Mouse (Mus musculus): ENCODE data around the gene Olfml2b. TPM values are rescaled to one million over a fixed set of nuclear protein-coding genes. Genes with fewer than 3 reads are reported as not detected.

The Olfml2b gene
- polyA plus RNA-seq, 1 experiment, result 4.3 TPM

DNA sequence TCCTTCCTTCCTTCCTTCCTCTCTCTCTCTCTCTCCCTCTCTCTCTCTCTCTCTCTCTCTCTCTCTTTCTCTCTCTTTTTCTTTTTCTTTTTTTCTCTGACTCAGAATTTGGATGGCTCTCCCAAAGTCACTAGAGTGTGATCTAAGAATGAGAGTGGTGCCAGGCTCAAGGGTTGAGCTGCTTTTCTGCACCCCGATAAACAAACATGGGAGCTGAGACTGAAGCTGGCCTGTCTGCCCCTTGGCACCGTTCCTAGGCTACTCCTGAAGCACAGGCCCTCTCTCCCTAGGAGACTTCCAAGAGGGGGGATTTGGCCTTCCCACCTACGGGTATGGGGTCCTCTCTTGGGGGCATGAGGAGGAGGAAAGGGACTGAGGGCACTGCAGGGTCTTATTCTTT, 54.4 kb downstream of the Olfml2b start:
- Histone ChIP-seq H3K27ac (replicated peaks; ENCODE audit: low read depth, low read length) (no peak overlapping the region), H3K4me3 (ENCODE audit: insufficient read depth, low read depth, low read length) (no peak overlapping the region), H3K4me1 (ENCODE audit: control insufficient read depth, insufficient read depth, insufficient read length, low read length) (peaks cover 9% of the 10 kb centered on the region)

DNA sequence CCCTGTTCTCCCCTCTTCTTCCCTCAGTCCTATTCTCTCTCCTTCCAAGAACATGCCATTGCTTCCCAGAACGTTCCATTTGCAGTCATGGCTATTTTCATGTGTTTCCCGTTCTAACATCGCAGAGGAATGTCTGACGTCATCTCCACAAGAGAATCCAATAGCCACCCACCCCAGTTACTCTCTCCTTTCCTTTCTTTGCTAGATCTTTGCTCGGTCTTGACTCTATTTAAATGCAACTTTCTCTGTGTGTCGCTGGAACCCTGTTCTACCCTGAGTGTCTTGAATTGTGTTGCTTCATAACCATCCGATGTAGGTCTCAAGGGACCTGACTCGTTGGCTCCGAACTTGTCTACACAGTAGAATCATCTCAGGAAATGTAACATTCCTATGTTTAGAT, 55.2 kb downstream of the Olfml2b start:
- Histone ChIP-seq H3K4me3 (ENCODE audit: insufficient read depth, low read depth, low read length) (no peak overlapping the region), H3K4me1 (ENCODE audit: control insufficient read depth, insufficient read depth, insufficient read length, low read length) (peaks cover 9% of the 10 kb centered on the region), H3K27ac (replicated peaks; ENCODE audit: low read depth, low read length) (peak overlapping the region; percentile 51; the same call in 1 of the 2 replicates)

DNA sequence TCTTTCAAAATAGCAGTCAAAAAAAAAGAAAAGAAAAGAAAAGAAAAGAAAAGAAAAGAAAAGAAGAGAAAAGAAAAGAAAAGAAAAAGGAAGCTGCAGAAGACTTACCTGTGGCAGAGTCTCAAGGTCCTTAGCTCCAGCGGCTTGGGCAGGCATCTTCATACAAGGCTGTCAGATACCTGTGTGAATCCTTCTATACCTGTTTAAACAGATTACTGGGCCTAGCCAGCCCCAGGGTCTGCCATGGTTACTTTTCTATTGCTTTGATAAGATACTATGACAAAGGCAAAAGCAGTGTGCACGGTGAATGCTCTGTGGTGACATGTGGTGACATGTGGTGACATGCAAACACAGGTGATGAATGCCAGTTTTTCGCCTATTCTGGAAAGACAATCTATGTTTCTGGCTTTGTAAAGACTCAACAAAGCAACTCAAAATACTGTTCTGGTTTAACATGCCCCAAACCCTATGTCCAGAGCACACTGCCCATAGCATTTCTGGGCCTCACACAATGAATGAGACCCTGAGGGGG, 56.2 kb downstream of the Olfml2b start:
- no peak overlapping the region for H3K4me3 ChIP-seq (ENCODE audit: insufficient read depth, low read depth, low read length)
- peaks cover 4% of the 10 kb centered on the region for H3K4me1 ChIP-seq (ENCODE audit: control insufficient read depth, insufficient read depth, insufficient read length, low read length)
- no peak overlapping the region for H3K27ac ChIP-seq (replicated peaks; ENCODE audit: low read depth, low read length)

DNA sequence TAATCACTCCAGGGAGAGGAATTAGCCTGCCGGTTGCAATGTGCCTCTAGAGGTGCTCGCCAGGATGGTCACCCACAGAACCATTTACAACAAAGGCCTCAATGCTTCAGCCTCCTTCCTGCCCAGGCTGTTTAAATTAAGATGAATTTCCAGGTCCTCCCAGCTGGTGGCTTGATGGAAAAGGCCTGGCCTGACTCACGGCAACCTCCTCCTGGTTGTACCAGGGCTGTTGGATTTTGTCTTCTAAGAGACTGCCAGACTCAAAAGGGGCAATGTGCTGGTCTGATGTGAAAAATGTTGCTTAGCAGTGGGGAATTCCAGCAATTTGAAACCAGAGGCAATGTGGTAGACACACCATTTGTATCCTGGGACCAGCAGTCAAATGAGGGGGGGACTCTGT, 56.8 kb downstream of the Olfml2b start:
- H3K27ac ChIP-seq (replicated peaks; ENCODE audit: low read depth, low read length), result no peak overlapping the region
- no peak overlapping the region for H3K4me3 ChIP-seq (ENCODE audit: insufficient read depth, low read depth, low read length)
- peaks cover 4% of the 10 kb centered on the region for H3K4me1 ChIP-seq (ENCODE audit: control insufficient read depth, insufficient read depth, insufficient read length, low read length)

DNA sequence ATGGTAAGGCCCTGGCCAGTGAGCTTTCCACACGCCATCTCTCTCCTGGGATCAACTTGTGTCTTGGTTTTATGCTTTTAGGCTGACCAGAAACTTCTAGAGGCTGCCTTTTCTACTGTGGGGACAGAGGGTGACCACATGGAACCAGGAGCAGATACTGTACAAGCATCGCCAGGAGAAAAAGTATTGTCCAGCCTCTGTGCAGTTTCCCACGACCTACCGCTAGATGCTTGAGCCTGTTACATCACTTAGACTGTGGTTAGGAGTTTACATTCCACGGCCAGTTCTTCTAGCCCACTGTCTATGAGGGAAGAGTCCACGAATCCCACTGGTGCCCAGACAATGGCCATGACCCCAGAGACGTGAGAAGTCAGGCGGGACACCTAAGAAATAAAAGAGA, 57.2 kb downstream of the Olfml2b start:
- H3K27ac ChIP-seq (replicated peaks; ENCODE audit: low read depth, low read length), result no peak overlapping the region
- H3K4me1 ChIP-seq (ENCODE audit: control insufficient read depth, insufficient read depth, insufficient read length, low read length), result peaks cover 4% of the 10 kb centered on the region
- no peak overlapping the region for H3K4me3 ChIP-seq (ENCODE audit: insufficient read depth, low read depth, low read length)

DNA sequence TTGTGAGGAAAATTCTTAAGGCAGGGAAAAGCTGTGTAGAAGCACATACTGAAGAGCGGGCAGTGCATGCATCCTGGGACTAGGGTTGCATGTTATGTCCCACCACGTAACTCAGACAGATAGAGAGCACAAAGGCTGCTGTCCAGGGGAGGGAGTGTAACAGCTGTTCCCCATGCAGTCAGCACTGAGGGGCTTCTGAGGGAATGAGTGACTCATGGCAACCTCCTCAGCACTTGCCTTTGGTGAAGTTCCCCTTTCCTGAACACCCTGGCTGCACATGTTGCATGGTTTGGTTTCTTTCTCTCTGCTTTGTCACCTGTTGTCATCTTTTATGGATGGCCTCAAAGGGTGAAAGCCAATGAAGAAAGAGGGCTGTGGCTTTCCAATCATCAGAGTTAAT, 57.9 kb downstream of the Olfml2b start:
- H3K4me3 ChIP-seq (ENCODE audit: insufficient read depth, low read depth, low read length), result no peak overlapping the region
- peaks cover 4% of the 10 kb centered on the region for H3K4me1 ChIP-seq (ENCODE audit: control insufficient read depth, insufficient read depth, insufficient read length, low read length)
- no peak overlapping the region for H3K27ac ChIP-seq (replicated peaks; ENCODE audit: low read depth, low read length)

DNA sequence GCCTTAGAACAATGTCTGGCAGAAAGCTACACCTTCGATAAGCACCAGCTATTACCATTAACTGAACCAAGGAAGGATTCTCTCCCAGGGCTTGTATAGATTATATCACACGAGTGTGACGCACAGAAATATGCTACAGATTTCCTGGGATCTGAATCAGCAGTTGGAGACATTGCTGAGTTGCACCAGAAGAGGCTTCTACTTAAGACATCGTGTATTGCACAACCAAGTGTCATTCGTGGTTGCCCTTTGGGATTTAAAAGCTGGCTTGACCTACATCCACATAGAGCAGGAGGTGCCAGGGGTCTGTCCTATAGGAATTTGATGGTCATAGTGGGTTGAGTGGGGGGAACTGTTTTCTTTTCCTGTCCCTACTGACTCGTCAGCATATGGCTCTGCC, 58.6 kb downstream of the Olfml2b start:
- peaks cover 4% of the 10 kb centered on the region for H3K4me1 ChIP-seq (ENCODE audit: control insufficient read depth, insufficient read depth, insufficient read length, low read length)
- H3K4me3 ChIP-seq (ENCODE audit: insufficient read depth, low read depth, low read length), result no peak overlapping the region
- H3K27ac ChIP-seq (replicated peaks; ENCODE audit: low read depth, low read length), result no peak overlapping the region

DNA sequence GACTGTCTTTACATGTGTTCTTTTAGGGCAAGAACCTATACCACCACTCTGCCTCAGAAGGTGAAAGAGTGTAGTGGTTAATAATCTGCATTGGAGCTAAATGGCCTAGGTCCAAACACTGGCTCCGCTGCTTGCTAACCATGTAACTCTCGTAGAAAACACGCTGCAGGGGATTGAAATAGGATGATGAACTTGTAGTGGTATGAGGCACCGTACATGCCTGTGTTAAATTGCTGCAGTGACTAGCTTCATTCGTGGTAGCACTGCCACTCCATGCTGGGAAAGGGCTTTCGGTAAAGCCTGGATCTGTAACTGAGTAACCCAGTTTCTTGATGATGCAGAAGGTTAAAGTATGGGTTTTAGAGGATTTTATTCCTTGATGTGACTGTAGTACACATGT, 59.8 kb downstream of the Olfml2b start:
- Histone ChIP-seq H3K4me3 (ENCODE audit: insufficient read depth, low read depth, low read length) (no peak overlapping the region), H3K4me1 (ENCODE audit: control insufficient read depth, insufficient read depth, insufficient read length, low read length) (peaks cover 2% of the 10 kb centered on the region; the same call in 1 of the 2 replicates), H3K27ac (replicated peaks; ENCODE audit: low read depth, low read length) (no peak overlapping the region)

DNA sequence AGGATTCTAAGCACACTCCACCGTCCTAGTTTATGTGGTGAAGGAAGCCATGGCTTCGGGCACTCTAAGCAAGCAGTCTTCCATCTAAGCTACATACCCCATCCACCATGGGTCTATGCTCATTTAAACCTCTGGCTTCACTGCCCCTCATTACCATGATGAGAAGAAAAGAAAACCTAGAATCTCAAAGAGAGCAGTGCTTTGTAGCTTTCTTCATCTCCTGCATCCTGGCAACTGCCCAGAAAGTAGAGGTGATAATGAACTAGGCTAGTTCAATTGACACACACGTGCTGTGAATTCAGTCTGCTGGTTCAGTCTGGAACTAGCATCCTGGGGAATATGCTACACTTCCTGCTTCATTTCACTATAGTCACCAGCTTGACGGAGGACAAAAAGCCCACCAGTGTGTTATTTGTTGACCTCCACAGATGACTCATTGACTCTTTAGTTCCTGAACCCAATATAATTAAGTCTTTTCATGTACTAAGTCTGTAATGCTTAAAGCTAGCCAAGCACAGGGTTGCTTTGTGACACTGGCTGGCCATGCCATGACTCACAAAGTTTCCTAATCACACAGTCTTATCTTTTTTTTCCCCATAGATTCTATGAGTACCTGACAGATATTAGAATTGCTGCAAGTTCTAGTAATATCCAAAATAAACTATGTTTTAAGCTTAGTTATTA, 60.7 kb downstream of the Olfml2b start:
- no peak overlapping the region for H3K4me3 ChIP-seq (ENCODE audit: insufficient read depth, low read depth, low read length)
- H3K4me1 ChIP-seq (ENCODE audit: control insufficient read depth, insufficient read depth, insufficient read length, low read length), result peaks cover 2% of the 10 kb centered on the region; the same call in 1 of the 2 replicates
- no peak overlapping the region for H3K27ac ChIP-seq (replicated peaks; ENCODE audit: low read depth, low read length)

DNA sequence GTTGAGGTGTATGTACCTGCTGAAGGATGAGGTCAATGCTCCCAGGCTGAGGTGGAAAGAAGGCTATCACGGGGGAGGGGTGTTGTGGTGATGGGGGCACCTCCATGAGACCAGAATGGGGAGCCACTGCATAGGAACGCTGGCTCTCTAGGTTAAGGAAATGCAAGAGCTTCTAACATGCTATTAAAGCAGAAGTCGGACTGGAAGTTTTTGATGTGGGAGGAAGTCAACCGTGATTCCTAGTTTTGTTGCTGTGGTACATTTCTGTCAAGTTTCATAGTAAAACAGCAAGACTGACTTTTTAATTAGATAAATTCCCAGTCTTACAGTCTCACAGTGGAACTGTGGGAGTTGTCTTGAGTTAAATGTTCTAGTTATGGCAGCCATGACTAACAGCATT, 61.7 kb downstream of the Olfml2b start:
- Histone ChIP-seq H3K4me1 (ENCODE audit: control insufficient read depth, insufficient read depth, insufficient read length, low read length) (peaks cover 2% of the 10 kb centered on the region; the same call in 1 of the 2 replicates), H3K4me3 (ENCODE audit: insufficient read depth, low read depth, low read length) (no peak overlapping the region), H3K27ac (replicated peaks; ENCODE audit: low read depth, low read length) (no peak overlapping the region)

DNA sequence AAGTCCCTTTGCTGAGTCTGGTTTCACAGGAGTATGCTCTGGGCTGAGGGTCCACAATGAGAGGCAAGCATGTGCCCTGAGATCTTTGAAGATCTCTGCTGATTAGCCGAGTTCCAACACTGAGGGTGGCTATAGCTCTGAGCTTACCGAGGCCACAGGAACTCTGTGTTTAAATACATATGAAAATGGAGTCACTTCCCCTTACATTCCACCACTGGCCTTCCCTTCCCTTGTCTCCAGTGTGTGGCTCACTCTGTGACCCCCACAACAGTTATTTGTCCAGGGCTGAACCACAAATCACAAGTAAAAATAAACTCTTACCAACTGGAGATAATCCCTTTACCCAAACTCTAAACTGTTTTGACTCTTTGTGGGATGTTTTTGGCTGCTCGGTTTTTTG, 64.7 kb downstream of the Olfml2b start:
- Histone ChIP-seq H3K27ac (replicated peaks; ENCODE audit: low read depth, low read length) (peak overlapping the region; percentile 34; the same call in 1 of the 2 replicates), H3K4me3 (ENCODE audit: insufficient read depth, low read depth, low read length) (no peak overlapping the region), H3K4me1 (ENCODE audit: control insufficient read depth, insufficient read depth, insufficient read length, low read length) (no peaks in the 10 kb centered on the region)

DNA sequence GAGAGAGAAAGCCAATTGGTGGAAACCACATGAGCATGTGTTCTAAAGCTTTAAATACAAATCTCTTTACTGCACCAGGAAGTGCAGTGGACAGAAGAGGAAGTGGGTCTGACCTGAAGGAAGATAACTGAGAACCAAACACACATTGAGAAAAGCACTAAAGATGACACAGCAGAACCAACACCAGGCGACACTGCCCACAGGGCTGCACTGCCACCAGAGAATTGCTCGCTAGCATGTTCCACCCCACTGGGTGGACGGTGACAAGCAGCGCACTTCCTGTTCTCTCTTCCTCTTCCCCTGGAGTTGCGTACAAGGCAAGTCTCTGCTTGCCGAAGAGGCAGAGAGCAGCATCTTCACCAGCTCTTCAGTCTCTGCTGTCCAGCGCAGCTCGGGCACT, 65.1 kb downstream of the Olfml2b start:
- Histone ChIP-seq H3K27ac (replicated peaks; ENCODE audit: low read depth, low read length) (no peak overlapping the region), H3K4me1 (ENCODE audit: control insufficient read depth, insufficient read depth, insufficient read length, low read length) (no peaks in the 10 kb centered on the region), H3K4me3 (ENCODE audit: insufficient read depth, low read depth, low read length) (no peak overlapping the region)

DNA sequence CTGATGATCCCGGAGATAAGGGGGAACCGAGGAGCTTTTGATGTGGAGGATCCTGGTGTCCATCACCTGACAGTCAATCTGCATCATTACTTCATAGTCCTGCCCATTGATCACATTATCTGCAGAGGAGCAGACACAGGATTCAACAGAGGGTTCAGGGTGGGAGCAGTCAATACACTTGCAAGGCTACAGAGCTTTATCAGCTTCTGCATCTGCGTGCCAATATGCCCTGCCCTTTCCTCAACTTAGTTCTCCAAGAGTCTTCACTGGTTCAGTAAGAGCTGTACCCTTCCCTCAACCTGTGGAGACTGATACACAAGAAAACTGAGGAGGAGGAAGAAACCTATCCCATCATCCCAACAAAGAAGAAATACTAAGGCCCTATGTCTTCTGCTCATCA, 65.6 kb downstream of the Olfml2b start:
- Histone ChIP-seq H3K4me3 (ENCODE audit: insufficient read depth, low read depth, low read length) (no peak overlapping the region), H3K4me1 (ENCODE audit: control insufficient read depth, insufficient read depth, insufficient read length, low read length) (no peaks in the 10 kb centered on the region), H3K27ac (replicated peaks; ENCODE audit: low read depth, low read length) (no peak overlapping the region)

DNA sequence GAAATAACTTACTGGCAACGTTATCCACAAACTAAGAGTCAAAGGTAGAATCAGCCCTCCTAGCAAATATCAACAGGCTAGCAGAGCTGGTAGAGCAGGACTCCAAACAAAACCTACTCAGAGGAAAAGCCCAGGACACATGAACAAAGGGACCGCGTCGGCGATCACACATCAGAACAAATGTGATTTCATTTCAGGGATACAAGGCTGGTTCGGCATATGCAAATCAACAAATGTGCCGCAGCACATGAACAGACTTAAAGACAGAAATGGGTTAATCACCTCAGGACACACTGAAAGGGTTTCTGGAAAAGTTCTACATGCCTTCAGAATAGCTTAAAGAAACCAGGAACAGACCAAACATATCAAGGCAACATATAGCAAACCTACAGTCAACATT, 67.4 kb downstream of the Olfml2b start:
- H3K27ac ChIP-seq (replicated peaks; ENCODE audit: low read depth, low read length), result no peak overlapping the region
- no peaks in the 10 kb centered on the region for H3K4me1 ChIP-seq (ENCODE audit: control insufficient read depth, insufficient read depth, insufficient read length, low read length)
- no peak overlapping the region for H3K4me3 ChIP-seq (ENCODE audit: insufficient read depth, low read depth, low read length)

DNA sequence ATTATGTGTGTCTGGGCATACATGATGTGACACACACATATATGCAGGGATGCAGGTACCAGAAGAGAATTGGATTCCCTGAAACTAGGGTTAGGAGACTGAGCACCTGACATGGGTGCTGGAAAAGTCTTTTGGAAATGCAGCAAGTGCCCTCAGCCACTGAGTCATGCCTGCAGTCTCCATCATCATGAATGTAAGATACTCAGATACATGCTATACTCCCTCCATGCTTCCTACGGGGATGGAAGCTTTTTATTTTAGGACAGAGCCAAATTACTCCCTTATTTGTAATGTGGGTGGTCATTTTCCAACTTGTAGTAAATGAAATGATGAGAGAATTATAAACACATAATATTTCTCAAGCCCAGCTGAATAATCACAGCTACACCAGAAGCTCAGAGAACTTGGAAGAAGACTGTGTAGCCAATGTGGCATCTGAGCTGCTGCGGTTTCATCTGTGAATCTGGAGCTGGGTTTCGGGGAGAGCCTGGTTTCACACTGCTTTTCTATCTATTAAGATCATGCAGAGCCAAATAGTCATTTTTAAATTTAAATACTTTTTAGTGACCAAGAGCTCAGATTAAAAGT, 73.0 kb downstream of the Olfml2b start:
- Histone ChIP-seq H3K4me3 (ENCODE audit: insufficient read depth, low read depth, low read length) (no peak overlapping the region), H3K4me1 (ENCODE audit: control insufficient read depth, insufficient read depth, insufficient read length, low read length) (peaks cover 9% of the 10 kb centered on the region), H3K27ac (replicated peaks; ENCODE audit: low read depth, low read length) (no peak overlapping the region)
